Mouse (Mus musculus): ENCODE results near the gene Nat8l.

DNA sequence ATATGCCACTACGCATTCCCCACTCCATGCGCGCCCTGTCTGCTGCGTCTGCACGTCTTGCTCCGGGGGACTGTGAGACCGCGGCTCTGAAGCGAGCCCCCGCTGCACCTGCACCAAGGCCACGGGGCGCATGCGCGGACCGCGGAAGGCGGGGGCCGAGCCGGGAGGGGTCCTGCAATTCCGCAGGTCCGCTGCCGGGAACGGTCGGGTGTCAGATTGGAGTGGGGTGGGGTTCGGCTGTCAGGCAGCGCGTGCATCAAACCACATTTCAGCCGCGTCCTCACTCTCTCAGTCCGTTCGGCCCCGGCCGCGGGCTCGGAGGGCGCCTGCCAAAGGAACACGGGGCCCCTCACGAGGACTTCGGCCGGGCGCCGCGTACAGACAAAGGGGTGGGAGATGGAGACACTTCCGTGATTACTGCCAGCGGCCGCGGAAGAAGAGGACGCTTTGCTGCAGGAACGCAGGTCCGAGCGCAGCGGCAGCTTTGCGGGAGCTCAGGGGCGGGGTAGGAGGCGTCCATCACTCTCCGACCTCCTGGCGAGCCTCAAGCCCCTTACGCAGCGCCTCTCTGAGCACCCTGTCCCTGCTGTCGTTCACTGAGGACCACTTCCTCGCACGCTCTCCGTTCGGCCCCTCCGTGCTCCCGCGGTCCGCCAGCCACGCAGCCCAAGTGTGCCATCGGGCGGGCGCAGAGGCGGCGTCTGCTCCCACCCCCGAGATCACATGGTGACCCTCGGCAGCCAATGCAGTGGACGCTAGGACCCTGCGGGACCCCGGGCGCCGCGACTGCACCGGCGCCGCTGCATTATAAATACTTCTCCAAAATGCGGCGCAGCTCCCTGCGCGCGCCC, at the start of gene Nat8l:
- TF ChIP-seq POLR2A (IDR thresholded peaks at IDR 0.05; ENCODE audit: low read depth, low read length) (no peak), CTCF (conservative IDR thresholded peaks at IDR 0.05 in 1 of 2, IDR thresholded peaks at IDR 0.05 in 1 of 2; ENCODE audit: low read depth in 2 of 2, low read length in 2 of 2) (no peak), TBP (conservative IDR thresholded peaks at IDR 0.05; ENCODE audit: low read depth, low read length) (no peak), SMC3 (IDR thresholded peaks at IDR 0.05; ENCODE audit: low read depth, low read length) (no peak), USF1 (IDR thresholded peaks at IDR 0.05; ENCODE audit: low read depth, low read length) (no peak), MXI1 (IDR thresholded peaks at IDR 0.05; ENCODE audit: low read depth, low read length) (no peak)
